Mouse (Mus musculus) layer of hippocampus, adult 8-10 months (tissue): ENCODE data around the gene Sh2b2. TPM values are rescaled to one million over a fixed set of nuclear protein-coding genes. Genes with fewer than 3 reads are reported as not detected.

Experiments used
- DNase-seq, 2 experiments: peaks; one replicate each; pipeline ENCODE4 v3.0.0; 2022; ENCODE audit warnings: low spot score in 2 of 2
- total RNA-seq, 4 experiments: library from RNA; stranded (reverse); gene quantifications; 2 replicates each; pipeline ENCODE4 v1.2.4; 2022

Gene Sh2b2
- total RNA-seq, 4 experiments from 2014 or later: 5.6 to 9.4 (median 7.0) TPM

DNA sequence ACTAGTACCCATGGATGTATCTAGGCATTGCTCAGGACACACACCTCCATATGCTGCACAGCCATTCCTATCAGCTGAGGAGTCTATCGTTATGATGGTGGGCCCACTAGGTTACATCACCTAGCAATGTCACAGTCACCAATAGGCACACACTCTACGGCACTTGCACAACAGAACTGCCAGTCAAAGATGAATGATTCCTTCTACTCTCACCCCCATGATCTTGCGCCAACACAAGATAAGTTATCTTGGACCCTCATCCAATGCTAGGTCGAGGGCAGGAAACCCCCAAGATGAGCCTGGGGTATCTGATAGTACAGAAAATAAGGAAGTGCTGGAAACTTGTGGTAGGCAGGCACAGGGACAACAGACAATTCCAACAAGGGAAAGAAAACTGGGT is 63.5 kb downstream of the Sh2b2 start:
- no peak for DNase-seq

DNA sequence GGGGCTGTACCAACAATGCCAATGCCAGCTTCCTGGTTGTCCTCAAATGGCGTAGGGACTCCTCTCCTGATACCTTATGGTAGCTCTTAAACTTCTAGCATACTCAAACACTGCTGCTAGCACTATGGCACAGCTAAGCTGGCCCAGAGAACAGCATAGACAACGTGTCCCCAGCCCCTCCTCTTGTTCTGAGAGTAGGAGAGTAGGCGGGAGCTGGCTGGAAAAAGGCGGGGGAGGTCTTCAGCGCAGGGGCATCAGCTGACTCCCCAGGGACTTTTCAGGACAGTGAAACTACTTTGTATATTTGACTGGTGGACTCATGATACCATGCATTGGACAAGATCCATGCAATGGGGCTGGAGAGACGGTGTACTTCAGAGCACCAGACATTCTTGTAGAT is 64.3 kb downstream of the Sh2b2 start:
- DNase-seq: peak in 1 of 2 experiments; percentile 52

DNA sequence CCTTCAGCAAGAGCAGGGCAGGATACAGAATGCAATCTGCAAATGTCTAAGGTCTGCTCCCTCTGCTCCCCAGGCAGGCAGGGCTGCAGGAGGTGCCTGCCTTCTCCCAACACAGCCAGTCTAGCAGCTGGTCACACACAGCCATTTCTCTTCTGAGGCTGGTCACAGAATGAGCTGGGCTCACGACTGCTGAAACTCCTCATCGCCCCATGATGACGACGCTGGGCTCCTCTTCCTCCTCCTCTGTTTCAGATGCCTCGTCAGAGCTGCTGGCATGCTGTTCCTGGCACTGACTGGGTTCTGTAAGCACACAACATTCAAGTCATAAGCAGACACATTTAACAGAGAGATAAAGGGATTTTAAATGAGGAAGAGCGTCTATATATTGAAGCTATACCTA is 65.2 kb downstream of the Sh2b2 start:
- no peak for DNase-seq

DNA sequence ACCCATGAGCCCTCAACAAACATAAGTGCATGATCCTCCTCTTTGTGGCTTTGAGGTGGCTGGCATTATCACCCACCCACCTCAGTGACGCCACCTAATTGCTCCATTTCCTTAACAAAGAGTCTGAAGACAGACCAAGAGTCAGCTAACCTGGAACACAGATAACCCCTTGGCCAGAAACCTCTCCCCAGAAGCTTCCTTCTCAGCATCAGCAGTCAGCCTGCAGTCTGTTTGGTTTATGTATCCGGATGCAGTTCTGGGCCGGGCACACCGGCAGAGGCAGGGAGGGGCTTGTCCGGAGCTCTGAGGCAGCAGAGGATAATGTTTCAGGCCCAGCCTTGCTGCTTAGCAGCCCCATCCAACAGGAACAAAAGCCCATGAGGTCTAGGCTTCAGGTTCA is 66.8 kb downstream of the Sh2b2 start:
- no peak for DNase-seq

DNA sequence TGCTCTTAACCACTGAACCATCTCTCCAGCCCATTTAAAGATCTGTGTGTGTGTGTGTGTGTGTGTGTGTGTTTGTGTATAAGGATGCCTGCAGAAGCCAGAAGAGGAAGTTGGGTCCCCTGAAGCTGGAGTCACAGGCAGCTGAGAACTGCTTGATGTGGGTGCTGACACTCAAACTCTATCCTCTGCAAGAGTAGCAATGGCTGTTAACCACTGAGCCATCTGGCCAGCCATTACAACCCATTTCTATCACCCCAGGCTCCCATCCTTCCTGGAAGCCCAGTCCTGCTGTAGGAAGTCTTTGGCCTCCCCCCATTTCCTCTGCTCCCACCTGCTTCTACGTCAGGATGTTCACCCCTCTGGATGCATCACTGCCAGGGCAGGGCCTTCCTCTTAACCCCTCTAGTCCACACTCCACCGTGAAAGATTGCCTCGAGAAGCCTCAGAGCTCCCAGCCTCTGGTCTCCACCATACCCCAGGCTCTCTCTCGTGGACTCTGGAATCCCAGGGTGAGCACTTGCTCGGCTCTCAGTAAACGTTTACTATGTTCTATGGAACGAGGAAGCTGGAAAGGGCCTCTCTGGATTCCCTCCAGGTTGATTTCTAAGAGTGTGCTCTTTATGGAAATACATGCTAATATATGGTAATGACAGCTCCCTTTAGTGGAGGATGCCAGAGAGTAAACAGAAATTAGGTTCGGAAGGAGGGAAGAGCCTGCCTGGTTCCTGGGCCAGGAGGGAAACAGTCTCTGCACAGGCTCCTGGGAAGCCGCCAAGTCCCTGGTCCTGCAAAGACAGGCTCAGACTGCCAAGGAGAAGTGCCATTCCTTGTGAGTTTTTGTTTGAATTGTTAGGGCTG is 72.5 kb downstream of the Sh2b2 start:
- DNase-seq: peak in 1 of 2 experiments; percentile 67

DNA sequence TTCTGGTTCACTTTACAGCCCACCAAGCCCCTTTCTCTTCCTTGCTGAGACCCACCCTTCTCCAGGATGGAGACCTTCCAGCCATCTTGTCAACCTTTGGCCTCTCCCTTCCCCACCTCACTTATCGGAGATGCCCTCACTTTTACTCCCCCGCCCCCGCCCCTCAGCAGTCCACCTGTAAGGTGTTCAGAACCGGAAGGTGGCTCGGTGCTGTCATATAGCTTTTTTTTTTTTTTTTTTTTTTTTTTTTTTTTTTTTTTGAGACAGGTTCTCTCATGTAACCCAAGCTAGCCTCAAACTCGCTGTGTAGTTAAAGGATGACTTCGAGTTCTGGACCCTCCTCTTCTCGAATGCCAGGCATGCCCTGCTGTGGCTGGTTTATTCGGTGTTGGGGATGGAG is 73.4 kb downstream of the Sh2b2 start:
- no peak for DNase-seq

DNA sequence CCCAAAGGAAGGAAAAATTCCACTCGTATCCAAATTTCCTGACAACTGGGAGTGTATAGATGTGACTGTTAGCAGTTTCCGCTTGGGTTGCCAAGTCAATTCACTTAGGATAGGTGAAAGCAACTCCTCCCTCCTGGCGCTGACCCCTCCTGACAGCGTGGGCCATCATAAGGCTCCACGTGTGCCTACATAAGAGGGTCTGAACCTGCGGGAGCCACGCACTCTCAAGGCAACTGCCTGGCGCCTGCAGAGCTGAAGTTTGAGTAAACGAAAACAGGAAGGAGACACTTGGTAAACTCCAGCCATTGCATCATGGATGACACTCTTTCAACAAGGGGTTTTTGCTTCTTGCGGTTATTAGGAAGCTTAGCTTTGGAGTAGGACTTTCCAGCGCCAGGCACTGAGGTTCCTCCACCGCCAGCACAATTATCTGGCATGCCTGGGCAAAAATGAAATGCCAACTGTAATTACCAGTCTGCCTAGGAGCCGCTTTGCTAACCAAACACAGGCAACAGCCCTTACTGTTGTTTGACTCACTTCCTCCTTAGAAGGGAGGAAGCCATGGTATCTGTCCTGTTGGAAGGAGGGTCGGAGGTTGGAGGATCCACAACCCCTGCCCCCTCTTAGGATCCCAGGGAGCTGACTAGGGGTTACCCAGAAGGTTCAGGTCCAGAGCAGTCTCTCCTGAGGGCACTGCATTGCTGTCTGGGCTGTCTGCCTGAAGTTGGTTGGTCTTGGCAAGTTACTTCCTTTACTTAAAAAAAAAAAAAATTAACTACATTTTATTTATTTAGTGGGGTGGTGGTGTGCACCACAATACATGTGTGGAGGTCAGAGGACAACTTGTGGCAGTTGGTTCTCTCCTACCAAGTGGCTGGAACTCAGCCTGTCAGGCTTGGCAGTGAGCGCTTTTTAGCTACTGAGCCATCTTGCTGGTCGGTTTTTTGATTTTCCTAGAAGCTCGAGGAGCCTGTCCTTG is 74.7 kb downstream of the Sh2b2 start:
- no peak for DNase-seq

DNA sequence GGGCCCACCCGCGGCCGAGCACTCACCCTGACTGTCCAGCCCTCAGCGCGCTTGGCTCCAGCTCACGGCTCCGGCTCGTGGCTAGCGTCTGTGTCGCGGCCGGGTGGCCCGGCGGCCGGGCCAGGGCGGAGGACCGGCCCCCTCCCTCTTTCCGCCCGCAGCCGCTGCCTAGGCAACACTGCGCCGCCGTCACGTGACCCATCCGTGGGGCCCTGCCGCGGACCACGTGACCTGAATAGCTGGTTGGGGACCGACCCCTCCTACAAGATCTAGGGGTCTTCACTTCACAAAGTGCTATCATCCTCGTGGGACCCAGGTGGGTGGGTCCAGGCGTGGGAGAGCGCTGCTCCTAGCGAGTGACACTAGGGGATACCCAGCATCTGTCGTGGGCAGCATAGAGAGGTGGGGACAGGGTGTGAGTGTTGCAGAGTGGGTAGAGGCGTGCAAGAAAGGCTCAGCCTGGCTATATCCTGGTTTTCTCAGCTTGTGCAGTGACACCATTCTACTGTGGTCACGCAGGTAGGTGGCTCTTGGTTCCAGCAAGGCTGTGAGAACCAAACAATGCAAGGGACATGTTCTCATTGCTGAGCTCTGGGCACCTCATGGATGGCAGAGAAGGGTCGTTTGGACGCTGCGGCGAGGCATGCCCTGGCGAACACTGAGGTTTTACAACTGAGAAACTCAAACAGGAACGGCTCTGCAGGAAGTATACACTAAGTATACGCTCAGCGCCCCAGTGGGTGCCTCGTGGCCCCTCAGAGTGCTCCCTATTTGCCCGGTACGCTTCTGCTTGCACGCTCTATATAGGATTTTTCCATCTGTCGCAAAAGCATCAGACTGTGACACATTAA is 75.6 kb downstream of the Sh2b2 start, which contains the start of gene Orai2:
TSS of gene Orai2 (minus strand) at position 202 of the 851 bp plus-strand sequence.
- peak; percentile 81 to 83 for DNase-seq

DNA sequence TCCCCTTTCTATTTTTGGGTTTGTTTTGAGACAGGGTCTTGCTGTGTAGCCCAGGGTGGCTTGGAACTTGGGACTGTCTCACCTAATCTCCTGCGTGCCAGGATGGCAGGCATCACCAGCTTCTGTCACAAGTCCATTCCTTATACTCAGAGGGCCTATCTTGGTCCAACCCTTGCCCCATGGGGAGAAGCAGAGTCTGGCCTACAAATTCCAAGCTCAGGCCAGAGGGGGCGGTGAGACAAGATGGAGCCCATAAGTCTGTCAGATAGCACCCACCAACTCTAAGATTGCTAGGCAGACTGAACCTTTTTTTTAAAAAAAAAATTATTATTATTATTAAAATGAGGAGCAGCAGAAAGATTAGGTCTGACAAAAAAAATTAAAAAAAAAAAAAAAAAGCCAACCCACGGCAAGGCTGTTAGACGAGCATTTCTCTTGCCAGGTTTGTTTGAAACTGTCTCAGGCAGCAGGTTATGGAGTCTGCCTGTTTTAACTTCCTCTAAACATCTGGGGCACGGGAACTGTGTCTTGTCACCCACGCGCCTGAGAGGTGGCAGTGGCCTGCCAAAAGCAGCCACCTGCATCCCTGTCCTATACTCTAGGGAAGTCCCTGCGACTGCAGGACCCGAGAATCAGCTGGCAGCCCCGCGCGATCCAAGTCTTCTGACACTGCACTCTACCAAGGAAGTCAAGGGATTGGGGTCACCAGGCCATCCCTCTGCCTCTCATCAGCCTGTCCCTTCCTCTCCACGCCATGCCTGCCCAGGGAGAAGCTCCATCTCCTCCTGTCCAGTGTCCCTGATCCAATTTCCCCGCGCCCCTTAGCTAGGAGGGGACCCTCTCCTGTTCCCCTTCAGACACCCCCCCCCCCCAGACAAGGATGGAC is 76.5 kb downstream of the Sh2b2 start:
- DNase-seq: no peak

Other genes starting within 250 kb of the Sh2b2 start
- not detected for gene Upk3b, start 208.1 kb downstream of the Sh2b2 start, total RNA-seq
- gene Upk3bl, start 192.1 kb downstream of the Sh2b2 start, total RNA-seq: under 1 TPM in 2 of 4 experiments, not detected in 2; 0.43 to 0.63 TPM
- gene Rasa4, start 162.6 kb downstream of the Sh2b2 start, total RNA-seq: 10 to 100 TPM in 1 of 4 experiments, 1 to 10 TPM in 3; 3.9 to 11.5 (median 7.7) TPM
- 10 to 100 TPM; 63.7 to 80.3 (median 70.5) TPM for gene Polr2j, start 129.9 kb downstream of the Sh2b2 start, total RNA-seq
- gene Lrwd1, start 110.5 kb downstream of the Sh2b2 start, total RNA-seq: 10 to 100 TPM; 12.4 to 17.7 (median 16.1) TPM
- gene Alkbh4, start 110.4 kb downstream of the Sh2b2 start, total RNA-seq: 10 to 100 TPM in 1 of 4 experiments, 1 to 10 TPM in 3; 8.7 to 10.8 (median 9.6) TPM
- gene Orai2, start 75.8 kb downstream of the Sh2b2 start, total RNA-seq: 100 to 1,000 TPM; 106 to 122 (median 118) TPM
- 10 to 100 TPM; 28.7 to 36.2 (median 31.5) TPM for gene Prkrip1, start 47.6 kb downstream of the Sh2b2 start, total RNA-seq